ENCODE assay signal across 9 mouse cellular contexts in genomic region chr11:46025962-46026392, GRCm38 (mm10). TPM values are rescaled to one million over a fixed set of nuclear protein-coding genes. Genes with fewer than 3 reads are reported as not detected.
DNase-seq lines count a peak whose midpoint lies in the region; ATAC-seq and TF ChIP-seq lines count a peak whose summit lies in the region.
"Had no signal": no experiment of that assay in that cellular context is flagged by ENCODE, and none has a peak within 500 bp of the region (broad histone marks: within the 10 kb centered on the region; RNA-seq: fewer than 3 reads in every experiment).

No protein-coding gene starts in this region.

- TF ChIP-seq POLR2A in kidney, adult 2 months (IDR thresholded peaks at IDR 0.05; ENCODE audit: low read depth, low read length), result no peak
- TF ChIP-seq POLR2A in myocyte (IDR thresholded peaks at IDR 0.05; ENCODE audit: insufficient read length, low read depth), result no peak

- no peaks in the 10 kb centered on the region for H3K4me1 ChIP-seq in kidney, postnatal 0 days (replicated peaks; ENCODE audit: insufficient read depth, low read length)
- no peaks in the 10 kb centered on the region for H3K4me1 ChIP-seq in kidney, adult 2 months (ENCODE audit: control insufficient read depth, insufficient read depth, low read length)
- 0 out of 2 replicates have a peak, but pooled peaks cover 11% of the 10 kb centered on the region for H3K4me1 ChIP-seq in embryonic facial prominence, embryonic 15.5 days
- H3K4me1 ChIP-seq in heart, postnatal 0 days (ENCODE audit: control insufficient read depth, insufficient read depth), result peaks cover 9% of the 10 kb centered on the region

- no peak for TF ChIP-seq CTCF in kidney, postnatal 0 days (IDR thresholded peaks at IDR 0.05; ENCODE audit: low read depth)
- TF ChIP-seq CTCF in kidney, adult 2 months (conservative IDR thresholded peaks at IDR 0.05; ENCODE audit: insufficient read depth, insufficient read length, low read depth, low read length), result no peak
- no peak for TF ChIP-seq CTCF in heart, postnatal 0 days (IDR thresholded peaks at IDR 0.05; ENCODE audit: low read depth)

- no peak for TF ChIP-seq EP300 in heart, postnatal 0 days (IDR thresholded peaks at IDR 0.05; ENCODE audit: low read depth)

- 21% methylated on average over 7 of the region's 7 CpGs for WGBS in kidney, postnatal 0 days
- 27% methylated on average over 7 of the region's 7 CpGs for WGBS in kidney, adult 2 months
- WGBS in embryonic facial prominence, embryonic 15.5 days, result 38% methylated on average over 7 of the region's 7 CpGs
- 46% methylated on average over 7 of the region's 7 CpGs for WGBS in heart, postnatal 0 days

- no peak overlapping the region for H3K4me2 ChIP-seq in kidney, postnatal 0 days (ENCODE audit: low read length)
- no peak overlapping the region for H3K4me2 ChIP-seq in embryonic facial prominence, embryonic 15.5 days (replicated peaks)
- H3K4me2 ChIP-seq in heart, postnatal 0 days (ENCODE audit: low read depth, low read length), result no peak overlapping the region
- H3K4me2 ChIP-seq in myocyte (ENCODE audit: low read depth), result peak overlapping the region; percentile 51

- no peak for ATAC-seq in kidney, postnatal 0 days (replicated peaks; ENCODE audit: low FRiP score, low read depth)
- peak; percentile 65; the same call in 1 of the 2 replicates for ATAC-seq in embryonic facial prominence, embryonic 15.5 days (ENCODE audit: insufficient number of reproducible peaks, low FRiP score, low TSS enrichment, low read depth)
- 0 out of 2 replicates have a peak, but pooled peaks have one; percentile 27 for ATAC-seq in heart, postnatal 0 days (ENCODE audit: insufficient read depth, low read depth)

- no peaks in the 10 kb centered on the region for H3K27me3 ChIP-seq in kidney, postnatal 0 days (ENCODE audit: insufficient read depth, low read length)
- H3K27me3 ChIP-seq in kidney, adult 2 months (replicated peaks; ENCODE audit: control insufficient read depth, insufficient read depth, low read length), result no peaks in the 10 kb centered on the region
- H3K27me3 ChIP-seq in embryonic facial prominence, embryonic 15.5 days, result no peaks in the 10 kb centered on the region
- no peaks in the 10 kb centered on the region for H3K27me3 ChIP-seq in heart, postnatal 0 days (ENCODE audit: control insufficient read depth, insufficient read depth, low read length)
- H3K27me3 ChIP-seq in myocyte (ENCODE audit: control insufficient read depth, insufficient read depth, insufficient read length), result no peaks in the 10 kb centered on the region

- H3K4me3 ChIP-seq in kidney, postnatal 0 days (replicated peaks; ENCODE audit: low read depth, low read length), result no peak overlapping the region
- no peak overlapping the region for H3K4me3 ChIP-seq in kidney, adult 2 months (ENCODE audit: insufficient read depth, low read depth, low read length)
- H3K4me3 ChIP-seq in embryonic facial prominence, embryonic 15.5 days (replicated peaks), result no peak overlapping the region
- no peak overlapping the region for H3K4me3 ChIP-seq in heart, postnatal 0 days (ENCODE audit: low read depth, low read length)
- H3K4me3 ChIP-seq in myocyte, result no peak overlapping the region

- no peak overlapping the region for H3K9ac ChIP-seq in kidney, postnatal 0 days (ENCODE audit: low read depth, low read length)
- no peak overlapping the region for H3K9ac ChIP-seq in embryonic facial prominence, embryonic 15.5 days
- no peak overlapping the region for H3K9ac ChIP-seq in heart, postnatal 0 days (replicated peaks; ENCODE audit: low read depth, low read length)
- H3K9ac ChIP-seq: liver, embryonic 14.5 days had no signal

- peak; percentile 49 for DNase-seq in kidney, postnatal 0 days (ENCODE audit: low spot score)
- DNase-seq in kidney, adult 2 months, result no peak
- DNase-seq in heart, postnatal 0 days (ENCODE audit: low spot score), result peak; percentile 21
- no peak for DNase-seq in thymus, adult 18-20 months
- no peak for DNase-seq in left cerebral cortex, adult 11 months (ENCODE audit: low spot score)

- no peak overlapping the region for H3K27ac ChIP-seq in kidney, postnatal 0 days
- H3K27ac ChIP-seq in kidney, adult 2 months (ENCODE audit: insufficient read depth, low read depth, low read length), result no peak overlapping the region
- no peak overlapping the region for H3K27ac ChIP-seq in embryonic facial prominence, embryonic 15.5 days (replicated peaks)
- no peak overlapping the region for H3K27ac ChIP-seq in heart, postnatal 0 days (ENCODE audit: low read depth)
- H3K27ac ChIP-seq: liver, embryonic 14.5 days had no signal

- H3ac ChIP-seq in myocyte (ENCODE audit: control insufficient read depth, insufficient read length), result no peak overlapping the region

- no peaks in the 10 kb centered on the region for H3K36me3 ChIP-seq in kidney, postnatal 0 days (ENCODE audit: insufficient read depth, low read length)
- H3K36me3 ChIP-seq in kidney, adult 2 months (ENCODE audit: control insufficient read depth, insufficient read depth, low read length), result no peaks in the 10 kb centered on the region
- H3K36me3 ChIP-seq in embryonic facial prominence, embryonic 15.5 days, result no peaks in the 10 kb centered on the region
- no peaks in the 10 kb centered on the region for H3K36me3 ChIP-seq in heart, postnatal 0 days (replicated peaks; ENCODE audit: control insufficient read depth, insufficient read depth, low read length)
- no peaks in the 10 kb centered on the region for H3K36me3 ChIP-seq in myocyte (ENCODE audit: control insufficient read depth, insufficient read depth)

- no peaks in the 10 kb centered on the region for H3K9me3 ChIP-seq in kidney, postnatal 0 days (replicated peaks; ENCODE audit: low read length)
- H3K9me3 ChIP-seq in embryonic facial prominence, embryonic 15.5 days (replicated peaks), result no peaks in the 10 kb centered on the region
- no peaks in the 10 kb centered on the region for H3K9me3 ChIP-seq in heart, postnatal 0 days (replicated peaks; ENCODE audit: control insufficient read depth, low read length)

- no peaks in the 10 kb centered on the region for H3K79me2 ChIP-seq in myocyte (ENCODE audit: control insufficient read depth, insufficient read depth)

TF ChIP-seq in myocyte, 11 proteins besides CTCF, POLR2A, EP300 and RAD21:
- TF ChIP-seq MYOD1 (IDR thresholded peaks at IDR 0.05; ENCODE audit: control insufficient read depth in 1 of 3, insufficient read length in 2 of 3, low read depth in 2 of 3) (peak; percentile 49 to 87 (median 85)), SRF (IDR thresholded peaks at IDR 0.05; ENCODE audit: control insufficient read depth, insufficient read length, low read depth) (no peak), POLR2AphosphoS2 (IDR thresholded peaks at IDR 0.05; ENCODE audit: insufficient read length, low read depth) (no peak), TCF12 (IDR thresholded peaks at IDR 0.05; ENCODE audit: insufficient read depth, poor library complexity, severe bottlenecking) (peak; percentile 20), E2F4 (IDR thresholded peaks at IDR 0.05; ENCODE audit: insufficient read depth) (no peak), CEBPB (IDR thresholded peaks at IDR 0.05; ENCODE audit: insufficient read depth, poor library complexity, severe bottlenecking) (no peak), MYOG (IDR thresholded peaks at IDR 0.05; ENCODE audit: control insufficient read depth in 1 of 3, insufficient read depth in 1 of 3, insufficient read length in 2 of 3, low read depth in 2 of 3) (peak in 2 of 3 experiments; percentile 81 to 96), USF1 (IDR thresholded peaks at IDR 0.05; ENCODE audit: low read depth) (no peak)

RNA-seq across cellular contexts. Expression of gene Gm12166, which starts 26.1 kb away (rescaled TPM):
- polyA plus RNA-seq in kidney, postnatal 0 days (2015; fragmentation: Nextera tagmentation; extraction: Ambion mirVana), result 6.0 and 6.2 TPM in 2 replicates
- polyA plus RNA-seq in kidney, adult 2 months (2012; rRNA removed), result 9.6 and 14.2 TPM in 2 replicates
- polyA plus RNA-seq in embryonic facial prominence, embryonic 15.5 days (2015; fragmentation: Nextera tagmentation; extraction: Ambion mirVana), result 3.9 and 7.7 TPM in 2 replicates
- total RNA-seq in heart, postnatal 0 days (2014; rRNA removed; ENCODE audit: low replicate concordance), result 1.8 and 2.8 TPM in 2 replicates
- 3.6 and 3.9 TPM in 2 replicates for polyA plus RNA-seq in heart, postnatal 0 days (2015; fragmentation: Nextera tagmentation; extraction: Ambion mirVana)
- polyA plus RNA-seq in myocyte (2012; fragmentation: generic; extraction: Trizol), result 4.3 TPM

RNA-seq across cellular contexts. Expression of gene Adam19, which starts 29.8 kb away (rescaled TPM):
- 6.5 and 8.1 TPM in 2 replicates for polyA plus RNA-seq in kidney, postnatal 0 days (2015; fragmentation: Nextera tagmentation; extraction: Ambion mirVana)
- 2.9 and 3.6 TPM in 2 replicates for polyA plus RNA-seq in kidney, adult 2 months (2012; rRNA removed)
- 13.4 and 14.1 TPM in 2 replicates for polyA plus RNA-seq in embryonic facial prominence, embryonic 15.5 days (2015; fragmentation: Nextera tagmentation; extraction: Ambion mirVana)
- 59.8 and 67.9 TPM in 2 replicates for total RNA-seq in heart, postnatal 0 days (2014; rRNA removed; ENCODE audit: low replicate concordance)
- 10.1 and 15.8 TPM in 2 replicates for polyA plus RNA-seq in heart, postnatal 0 days (2015; fragmentation: Nextera tagmentation; extraction: Ambion mirVana)
- polyA plus RNA-seq in myocyte (2012; fragmentation: generic; extraction: Trizol), result 43.2 TPM

RNA-seq across cellular contexts. Expression of gene Sox30, which starts 45.9 kb away (rescaled TPM):
- 0.18 and 0.26 TPM in 2 replicates for polyA plus RNA-seq in kidney, postnatal 0 days (2015; fragmentation: Nextera tagmentation; extraction: Ambion mirVana)
- polyA plus RNA-seq in kidney, adult 2 months (2012; rRNA removed), result 0.05 and 0.11 TPM in 2 replicates
- 0.20 and 0.23 TPM in 2 replicates for polyA plus RNA-seq in embryonic facial prominence, embryonic 15.5 days (2015; fragmentation: Nextera tagmentation; extraction: Ambion mirVana)
- total RNA-seq in heart, postnatal 0 days (2014; rRNA removed; ENCODE audit: low replicate concordance), result 1.3 TPM in 1 of 2 replicates, not detected in the other
- polyA plus RNA-seq in heart, postnatal 0 days (2015; fragmentation: Nextera tagmentation; extraction: Ambion mirVana), result 0.10 and 0.22 TPM in 2 replicates
- polyA plus RNA-seq in myocyte (2012; fragmentation: generic; extraction: Trizol), result not detected
- total RNA-seq: hematopoietic stem cell, adult 5-6 weeks had no signal

Comparison
In these comparisons a context has a peak if more than half of its experiments do, and no peak if none do; other contexts are left out.
1. DNase-seq: peak in kidney, postnatal 0 days (single experiment) and heart, postnatal 0 days (single experiment); none in kidney, adult 2 months (single experiment), thymus, adult 18-20 months (0 of 2) and left cerebral cortex, adult 11 months (single experiment).